Mouse (Mus musculus) bone marrow, adult 2 months (tissue): Measurements from ENCODE around the gene P4htm.

ENCODE experiments used
- CTCF ChIP-seq: fragments of 200-500 bp; IDR thresholded peaks from 2 replicates; pipeline ENCODE4 v1.5.1; 2011; ENCODE audit warnings: low read length, control low read depth; ENCODE audit not compliant: control insufficient read depth, insufficient read depth
- POLR2A ChIP-seq: fragments of 200-500 bp; IDR thresholded peaks from 2 replicates; pipeline ENCODE4 v1.6.1; 2011; ENCODE audit warnings: low read depth, mild to moderate bottlenecking, control low read depth, low read length, borderline replicate concordance; ENCODE audit not compliant: control insufficient read depth

- no peak for TF ChIP-seq CTCF
- TF ChIP-seq POLR2A: no peak
Measured at GRCm38 (mm10) chr9:108545986-108546385, 51.5 kb downstream of the P4htm start.
